Mouse (Mus musculus) erythroblast, embryonic 14.5 days (primary cell): ENCODE results near the gene Fam71e2. TPM values are rescaled to one million over a fixed set of nuclear protein-coding genes. Genes with fewer than 3 reads are reported as not detected.

Experiments
- H3K27me3 ChIP-seq: 2 replicates; pipeline ENCODE4 v1.6.1; 2012; ENCODE audit warnings: inconsistent platforms; ENCODE audit not compliant: control insufficient read depth
- H3K36me3 ChIP-seq: 2 replicates; pipeline ENCODE4 v1.6.1; 2012; ENCODE audit warnings: mild to moderate bottlenecking, inconsistent platforms; ENCODE audit not compliant: control insufficient read depth
- H3K4me1 ChIP-seq: 2 replicates; pipeline ENCODE4 v1.6.1; 2012; ENCODE audit warnings: inconsistent platforms; ENCODE audit not compliant: control insufficient read depth
- H3K4me3 ChIP-seq: replicated peaks from 2 replicates; pipeline ENCODE3; 2012; ENCODE audit warnings: moderate library complexity, mild to moderate bottlenecking, inconsistent platforms
- H3K9me3 ChIP-seq: 2 replicates; pipeline ENCODE4 v1.6.1; 2012; ENCODE audit warnings: low read length, inconsistent platforms, mixed read lengths; ENCODE audit not compliant: control insufficient read depth
- GATA1 ChIP-seq: IDR thresholded peaks from 2 replicates; pipeline ENCODE4 v1.6.1; 2012; ENCODE audit warnings: low read length, inconsistent platforms, mixed read lengths
- TAL1 ChIP-seq: IDR thresholded peaks from 3 replicates; pipeline ENCODE4 v1.6.1; 2012; ENCODE audit warnings: low read length, inconsistent platforms, mixed read lengths
- polyA plus RNA-seq: library from polyadenylated mRNA; stranded (reverse); fragments of >175 nt; gene quantifications from 2 replicates; pipeline ENCODE4 v1.2.3, GENCODE M21; 2012

Fam71e2 gene
- polyA plus RNA-seq, 1 experiment, result not detected

- no peak for TF ChIP-seq TAL1
- peak; percentile 29; the same call in 1 of the 2 replicates for TF ChIP-seq GATA1
- H3K9me3 ChIP-seq, result no peaks in the 10 kb centered on the region
- peaks cover 82% of the 10 kb centered on the region for H3K4me1 ChIP-seq
- peaks cover 51% of the 10 kb centered on the region for H3K36me3 ChIP-seq
- H3K27me3 ChIP-seq, result no peaks in the 10 kb centered on the region
- H3K4me3 ChIP-seq, result peak overlapping the region; percentile 89
Observed at GRCm38 (mm10) chr7:4741672-4742481, 29.2 kb downstream of the Fam71e2 start.

GRCm38 (mm10) chr7:4741151-4741550, 30.0 kb downstream of the Fam71e2 start:
- H3K27me3 ChIP-seq, result no peaks in the 10 kb centered on the region
- H3K4me3 ChIP-seq, result peak overlapping the region; percentile 89
- peaks cover 44% of the 10 kb centered on the region for H3K36me3 ChIP-seq
- H3K4me1 ChIP-seq, result peaks cover 75% of the 10 kb centered on the region
- H3K9me3 ChIP-seq, result no peaks in the 10 kb centered on the region
- TF ChIP-seq GATA1 (no peak), TAL1 (no peak)

- H3K36me3 ChIP-seq, result peaks cover 36% of the 10 kb centered on the region
- no peak for TF ChIP-seq TAL1
- no peak for TF ChIP-seq GATA1
- H3K27me3 ChIP-seq, result no peaks in the 10 kb centered on the region
- H3K9me3 ChIP-seq, result no peaks in the 10 kb centered on the region
- peaks cover 68% of the 10 kb centered on the region for H3K4me1 ChIP-seq
- H3K4me3 ChIP-seq, result peak overlapping the region; percentile 89
Observed at GRCm38 (mm10) chr7:4740309-4740727, 30.8 kb downstream of the Fam71e2 start.

GRCm38 (mm10) chr7:4739544-4740275, 31.4 kb downstream of the Fam71e2 start, which contains the start of gene Kmt5c:
Gene Kmt5c (plus strand): TSS chr7:4740115.
- no peaks in the 10 kb centered on the region for H3K27me3 ChIP-seq
- peaks cover 30% of the 10 kb centered on the region for H3K36me3 ChIP-seq
- TF ChIP-seq TAL1, result no peak
- TF ChIP-seq GATA1, result no peak
- peak within 1 kb of the TSS; percentile 89 for H3K4me3 ChIP-seq
- no peaks in the 10 kb centered on the region for H3K9me3 ChIP-seq
- H3K4me1 ChIP-seq, result peaks cover 64% of the 10 kb centered on the region

- no peaks in the 10 kb centered on the region for H3K9me3 ChIP-seq
- peaks cover 23% of the 10 kb centered on the region for H3K36me3 ChIP-seq
- TF ChIP-seq TAL1, result no peak
- TF ChIP-seq GATA1, result no peak
- peaks cover 58% of the 10 kb centered on the region for H3K4me1 ChIP-seq
- no peaks in the 10 kb centered on the region for H3K27me3 ChIP-seq
- H3K4me3 ChIP-seq, result peak overlapping the region; percentile 89
Observed at GRCm38 (mm10) chr7:4739041-4739543, 32.0 kb downstream of the Fam71e2 start.

GRCm38 (mm10) chr7:4732968-4733392, 38.1 kb downstream of the Fam71e2 start:
- H3K9me3 ChIP-seq, result no peaks in the 10 kb centered on the region
- H3K4me3 ChIP-seq, result no peak overlapping the region
- H3K36me3 ChIP-seq, result no peaks in the 10 kb centered on the region
- peaks cover 27% of the 10 kb centered on the region for H3K4me1 ChIP-seq
- no peaks in the 10 kb centered on the region for H3K27me3 ChIP-seq
- TF ChIP-seq GATA1 (peak; percentile 34; the same call in 1 of the 2 replicates), TAL1 (no peak)

- H3K4me3 ChIP-seq, result no peak overlapping the region
- no peaks in the 10 kb centered on the region for H3K27me3 ChIP-seq
- no peaks in the 10 kb centered on the region for H3K9me3 ChIP-seq
- peaks cover 25% of the 10 kb centered on the region for H3K4me1 ChIP-seq
- TF ChIP-seq TAL1, result no peak
- TF ChIP-seq GATA1, result no peak
- no peaks in the 10 kb centered on the region for H3K36me3 ChIP-seq
Observed at GRCm38 (mm10) chr7:4731090-4731489, 40.0 kb downstream of the Fam71e2 start.

GRCm38 (mm10) chr7:4725169-4725568, 45.9 kb downstream of the Fam71e2 start, which contains the start of gene Tmem150b:
Gene Tmem150b (minus strand): TSS chr7:4725249.
- Histone ChIP-seq H3K4me1 (no peaks in the 10 kb centered on the region; the same call in 1 of the 2 replicates), H3K36me3 (no peaks in the 10 kb centered on the region), H3K9me3 (no peaks in the 10 kb centered on the region), H3K27me3 (peaks cover 13% of the 10 kb centered on the region), H3K4me3 (no peak within 1 kb of the TSS)
- TF ChIP-seq GATA1 (no peak), TAL1 (no peak)

- no peaks in the 10 kb centered on the region for H3K9me3 ChIP-seq
- no peaks in the 10 kb centered on the region; the same call in 1 of the 2 replicates for H3K4me1 ChIP-seq
- H3K4me3 ChIP-seq, result no peak overlapping the region
- H3K36me3 ChIP-seq, result no peaks in the 10 kb centered on the region
- peaks cover 13% of the 10 kb centered on the region for H3K27me3 ChIP-seq
- TF ChIP-seq TAL1 (no peak), GATA1 (no peak)
Observed at GRCm38 (mm10) chr7:4724359-4724758, 46.7 kb downstream of the Fam71e2 start.
